Mouse (Mus musculus) cortical plate, adult 2 months (tissue): Measurements from ENCODE around the gene Serpinb2.

Experiments
- CTCF ChIP-seq: fragments of 200-500 bp; IDR thresholded peaks from 2 replicates; pipeline ENCODE4 v1.5.1; 2011; ENCODE audit warnings: mild to moderate bottlenecking, control low read depth, low read length; ENCODE audit not compliant: insufficient read depth; ENCODE audit errors: extremely low read depth
- POLR2A ChIP-seq: fragments of 200-500 bp; IDR thresholded peaks from 2 replicates; pipeline ENCODE4 v1.6.1; 2011; ENCODE audit warnings: mild to moderate bottlenecking, low read length, control low read depth; ENCODE audit not compliant: insufficient read depth; ENCODE audit errors: extremely low read depth

GRCm38 (mm10) chr1:107559494-107559893, 48.3 kb downstream of the Serpinb2 start:
- TF ChIP-seq POLR2A (no peak), CTCF (no peak)
